Mouse (Mus musculus) hematopoietic stem cell, adult 5-6 weeks (primary cell): ENCODE results near the gene G6pc. TPM values are rescaled to one million over a fixed set of nuclear protein-coding genes. Genes with fewer than 3 reads are reported as not detected.
"Not testable (repeated sequence)": the region's sequence is repeated elsewhere in the genome, so short reads cannot be mapped to it uniquely, and the experiment has no call there.

ENCODE experiments used
- ATAC-seq, 2 experiments: fragments of 125-278 bp in 1 of 2; replicated peaks in 1 of 2; 2 replicates each; pipeline ENCODE4 v1.8.0; 2016 to 2017; ENCODE audit warnings: inconsistent platforms in 2 of 2, mild to moderate bottlenecking in 2 of 2, moderate number of reproducible peaks in 2 of 2, low read depth in 1 of 2, moderate TSS enrichment in 1 of 2; ENCODE audit not compliant: low FRiP score in 2 of 2, poor library complexity in 2 of 2, severe bottlenecking in 2 of 2, insufficient read depth in 1 of 2, low TSS enrichment in 1 of 2
- total RNA-seq: library from RNA; stranded (forward); fragments of 172-1452, 232-1000 nt; gene quantifications from 2 replicates; pipeline ENCODE4 v1.2.3, GENCODE M21; 2017

The G6pc gene
- total RNA-seq, 1 experiment from 2014 or later = not detected

DNA sequence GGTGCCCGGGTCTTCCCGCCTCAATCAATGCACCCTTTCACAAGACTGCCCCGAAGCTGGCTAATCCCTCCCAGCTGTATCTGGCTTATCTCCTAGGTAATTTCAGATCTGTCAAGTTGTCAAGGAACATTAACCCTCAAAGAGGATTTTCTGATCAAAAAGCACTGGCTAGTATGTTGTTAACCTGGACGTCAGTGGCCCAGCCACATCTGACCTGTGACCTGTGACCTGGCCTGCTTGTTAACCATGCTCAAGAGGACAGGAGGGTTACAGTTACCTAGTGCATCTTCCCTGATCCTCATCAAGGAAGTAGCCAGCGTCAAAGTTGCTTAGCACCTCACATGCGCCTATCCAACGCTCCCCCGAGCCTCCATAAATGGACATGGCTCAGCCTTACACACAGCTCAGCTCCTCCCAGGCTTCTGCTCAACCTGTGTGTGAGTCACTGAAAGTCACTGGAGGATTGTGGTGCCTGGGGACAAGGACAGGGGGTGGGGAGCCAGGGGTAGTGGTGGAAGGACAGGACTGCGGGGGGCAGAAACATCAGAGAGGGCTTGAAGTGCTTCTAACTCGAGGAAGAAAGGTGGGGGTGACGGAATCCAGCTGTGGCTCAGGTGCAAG, 16.2 kb upstream of the G6pc start:
- ATAC-seq = no peak

GRCm38 (mm10) chr11:101351721-101352111, 15.6 kb upstream of the G6pc start:
- ATAC-seq = no peak

DNA sequence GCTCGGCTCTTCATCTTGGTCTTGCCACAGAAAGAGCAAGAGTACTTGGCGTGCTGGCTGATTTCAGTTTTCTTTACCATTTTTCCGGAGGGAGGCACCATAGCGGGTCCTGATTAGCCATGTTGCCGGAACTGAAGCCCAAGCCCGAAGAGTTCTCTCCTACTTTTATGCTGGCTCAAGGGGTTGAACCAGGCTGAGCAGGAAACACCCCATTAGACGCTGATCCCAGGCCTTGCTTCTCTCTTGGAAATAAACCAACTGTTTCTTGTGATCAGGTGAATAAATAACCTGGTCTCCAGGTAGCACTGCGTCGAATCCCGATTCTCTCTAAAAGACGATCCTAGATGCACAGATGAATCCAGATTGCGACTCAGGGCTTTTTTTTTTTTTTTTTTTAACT, 13.9 kb upstream of the G6pc start:
- no peak for ATAC-seq

DNA sequence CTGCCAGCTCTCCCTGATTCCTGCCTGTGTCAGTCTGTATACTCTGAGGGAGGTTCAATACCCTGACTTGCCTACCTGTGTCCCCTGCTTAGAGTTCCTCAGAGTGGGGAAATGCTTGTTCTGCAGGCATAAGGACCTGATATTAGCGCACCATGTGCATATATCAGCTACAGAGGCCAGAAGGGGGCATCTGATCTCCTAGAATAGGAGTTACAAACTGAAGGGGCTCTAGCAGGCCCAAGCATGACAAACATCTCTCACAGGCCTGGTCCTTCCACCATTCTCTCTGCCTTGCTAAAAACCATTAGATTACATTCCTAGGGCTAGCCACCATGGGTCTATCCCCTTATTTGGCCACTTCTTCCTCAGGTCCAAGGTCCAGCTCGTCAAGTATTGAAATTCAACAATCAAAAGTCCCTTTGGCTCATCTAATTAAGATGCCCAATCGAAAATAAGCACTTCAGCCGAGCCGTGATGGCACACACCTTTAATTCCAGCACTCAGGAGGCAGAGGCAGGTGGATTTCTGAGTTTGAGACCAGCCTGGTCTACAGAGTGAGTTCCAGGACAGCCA, 12.8 kb upstream of the G6pc start:
- ATAC-seq = no peak

DNA sequence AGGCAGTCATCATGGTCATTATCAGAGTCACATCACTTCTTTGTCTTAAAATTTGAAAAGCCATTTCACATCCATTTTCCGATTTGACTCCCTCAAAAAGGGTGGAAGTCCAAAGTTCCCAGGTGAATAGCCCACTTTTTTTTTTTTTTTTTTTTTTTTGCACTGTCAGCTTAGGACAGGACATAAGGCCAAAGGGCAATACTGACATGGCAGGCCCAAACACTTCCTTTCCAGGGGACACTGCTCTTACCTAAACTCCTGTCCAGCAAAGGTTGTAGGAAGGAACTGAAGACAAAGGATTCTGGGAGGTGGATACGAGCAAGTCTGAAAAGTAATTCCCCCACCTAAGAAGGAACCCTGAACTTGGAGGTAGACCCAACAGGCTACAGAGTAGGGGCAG, 11.4 kb upstream of the G6pc start:
- ATAC-seq = no peak

DNA sequence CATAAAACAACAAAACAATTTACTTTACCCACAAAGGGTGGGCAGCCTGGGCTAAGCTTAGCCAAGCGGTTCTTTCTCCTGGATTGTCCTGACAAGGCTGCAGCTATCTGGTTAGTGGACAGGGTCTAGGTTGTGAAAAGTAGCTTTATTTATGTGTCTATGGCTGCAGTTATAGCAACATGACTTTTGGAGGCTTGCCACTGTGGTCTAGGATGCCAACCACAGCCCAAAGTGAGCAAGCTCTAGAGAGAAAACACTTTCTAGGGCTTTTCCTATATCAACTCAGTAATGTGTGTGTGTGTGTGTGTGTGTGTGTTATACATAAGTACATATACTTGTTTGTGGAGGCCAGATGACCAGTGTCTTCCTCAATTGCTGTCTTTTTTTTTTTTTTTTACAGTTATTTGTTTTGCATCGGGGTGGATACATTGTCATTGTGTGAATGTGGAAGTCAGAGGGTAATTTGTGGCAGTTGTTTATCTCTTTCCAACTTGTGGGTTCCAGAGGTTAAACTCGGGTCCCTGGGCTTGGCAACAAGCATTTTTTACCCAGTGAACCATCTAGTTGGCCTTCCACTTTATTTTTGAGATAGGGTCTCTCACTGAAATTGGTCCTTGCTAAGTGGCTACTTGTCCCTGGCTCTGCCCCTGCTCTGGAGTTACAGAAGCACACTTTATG, 9.7 kb upstream of the G6pc start:
- peak; percentile 42 to 74 for ATAC-seq

DNA sequence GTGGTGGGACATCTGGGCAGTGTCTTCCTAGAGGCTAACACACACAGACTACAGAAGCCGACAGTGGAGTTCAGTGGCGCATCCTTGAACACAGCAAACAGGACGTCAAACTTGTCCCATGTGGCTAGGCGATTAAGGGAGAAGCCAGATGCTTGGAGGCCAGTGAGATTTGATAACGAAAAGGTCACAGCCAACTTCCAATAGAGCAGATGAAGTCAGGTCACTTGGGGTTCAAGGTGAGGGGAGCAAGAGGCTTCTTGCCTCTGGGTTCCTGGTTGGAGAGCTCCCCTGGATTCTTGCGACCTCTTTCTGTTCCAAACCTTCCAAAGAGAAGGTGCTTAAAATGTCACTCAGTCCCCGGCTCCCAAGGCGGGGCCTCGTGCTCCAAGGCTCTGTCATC, 7.6 kb upstream of the G6pc start:
- ATAC-seq = no peak

GRCm38 (mm10) chr11:101360651-101361113, 6.7 kb upstream of the G6pc start:
- ATAC-seq = no peak

GRCm38 (mm10) chr11:101364531-101364931, 2.8 kb upstream of the G6pc start:
- ATAC-seq = no peak

GRCm38 (mm10) chr11:101370141-101370540, 2.8 kb downstream of the G6pc start:
- no peak for ATAC-seq

DNA sequence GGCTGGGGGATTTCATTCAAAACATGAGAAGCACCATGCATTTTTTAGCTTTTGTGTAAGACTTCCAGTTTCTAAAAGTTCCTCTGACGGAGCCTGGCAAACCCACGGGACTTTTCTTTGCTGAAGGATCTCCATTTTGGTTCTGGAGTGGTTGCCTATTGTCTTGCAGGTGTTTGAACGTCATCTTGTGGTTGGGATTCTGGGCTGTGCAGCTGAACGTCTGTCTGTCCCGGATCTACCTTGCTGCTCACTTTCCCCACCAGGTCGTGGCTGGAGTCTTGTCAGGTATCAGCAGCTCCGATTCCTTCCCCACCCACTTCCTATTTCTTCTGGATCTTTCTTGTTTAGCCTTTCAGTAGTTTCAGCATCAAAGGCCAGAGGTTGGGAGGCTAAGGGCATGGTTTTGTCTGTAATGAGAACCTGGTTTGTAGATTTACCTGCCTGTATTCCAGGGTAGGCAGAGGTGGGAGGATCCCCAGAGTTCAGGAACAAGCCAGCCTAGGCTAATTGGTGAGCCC, 7.1 kb downstream of the G6pc start:
- ATAC-seq = no peak

GRCm38 (mm10) chr11:101378196-101378595, 10.8 kb downstream of the G6pc start:
- not testable (repeated sequence) for ATAC-seq

- ATAC-seq = no peak
These were observed 11.6 kb downstream of the G6pc start for GRCm38 (mm10) chr11:101378926-101379325.

- ATAC-seq = no peak
These were observed 14.5 kb downstream of the G6pc start for GRCm38 (mm10) chr11:101381817-101382216.

DNA sequence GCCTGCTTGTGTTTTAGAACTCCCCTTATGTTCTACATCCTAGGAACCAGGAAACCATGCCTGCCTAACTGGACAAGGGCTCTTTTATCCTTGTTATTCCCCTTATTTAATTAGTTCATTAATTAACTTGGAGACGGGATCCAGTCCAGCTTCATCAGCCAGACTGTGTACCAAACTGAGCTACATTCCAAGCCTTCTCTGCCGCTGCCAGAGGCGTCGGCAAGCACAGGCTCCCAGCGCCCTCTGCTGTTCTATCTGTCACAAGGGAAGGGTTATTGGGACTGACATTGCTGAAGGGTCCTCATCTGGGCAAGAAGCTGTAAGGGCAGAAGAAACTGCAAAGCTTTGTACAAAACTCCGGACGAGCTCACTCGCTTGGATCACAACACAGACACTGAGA, 27.7 kb downstream of the G6pc start:
- peak; percentile 80 to 85 for ATAC-seq

GRCm38 (mm10) chr11:101415306-101415705, 47.9 kb downstream of the G6pc start:
- no peak for ATAC-seq

GRCm38 (mm10) chr11:101416433-101417100, 49.2 kb downstream of the G6pc start:
- ATAC-seq = peak in 1 of 2 experiments; percentile 39; a peak in 1 of 4 replicates
